Mouse (Mus musculus) hindbrain, embryonic 15.5 days (tissue): ENCODE data around the gene Fam71e2. TPM values are rescaled to one million over a fixed set of nuclear protein-coding genes. Genes with fewer than 3 reads are reported as not detected.

Source experiments
- ATAC-seq: fragments of 200-750 bp; cut with Nextera tagmentation; 2 replicates; pipeline ENCODE4 v1.8.0; 2017; ENCODE audit warnings: low read depth, moderate number of reproducible peaks, moderate TSS enrichment; ENCODE audit not compliant: low FRiP score
- H3K27ac ChIP-seq: fragments of 300-500 bp; sonication (generic); replicated peaks from 2 replicates; pipeline ENCODE4 v1.5.1; 2015; ENCODE audit warnings: mild to moderate bottlenecking, inconsistent platforms
- H3K27me3 ChIP-seq: fragments of 300-500 bp; sonication (generic); 2 replicates; pipeline ENCODE4 v1.6.1; 2015; ENCODE audit warnings: control low read depth, inconsistent platforms
- H3K36me3 ChIP-seq: fragments of 300-500 bp; sonication (generic); 2 replicates; pipeline ENCODE4 v1.6.1; 2015; ENCODE audit warnings: control low read depth, inconsistent platforms
- H3K4me1 ChIP-seq: fragments of 300-500 bp; sonication (generic); replicated peaks from 2 replicates; pipeline ENCODE4 v1.6.1; 2015; ENCODE audit warnings: control low read depth, inconsistent platforms
- H3K4me2 ChIP-seq: fragments of 300-500 bp; sonication (generic); 2 replicates; pipeline ENCODE4 v1.6.1; 2015; ENCODE audit warnings: moderate library complexity, mild to moderate bottlenecking, inconsistent platforms
- H3K4me3 ChIP-seq: fragments of 300-500 bp; sonication (generic); 2 replicates; pipeline ENCODE4 v1.5.1; 2015; ENCODE audit warnings: mild to moderate bottlenecking, inconsistent platforms
- H3K9ac ChIP-seq: fragments of 300-500 bp; sonication (generic); 2 replicates; pipeline ENCODE4 v1.6.1; 2015; ENCODE audit warnings: inconsistent platforms
- H3K9me3 ChIP-seq: fragments of 300-500 bp; sonication (generic); 2 replicates; pipeline ENCODE4 v1.6.1; 2016; ENCODE audit warnings: control low read depth, inconsistent platforms
- WGBS: fragments of 180-500 bp; shearing (Covaris S2); methylation state at CpG from one replicate; pipeline ENCODE4 v1.1.7; 2015; 5-methylcytosine and 5-hydroxymethylcytosine counted together
- polyA plus RNA-seq: library from polyadenylated mRNA; unstranded; fragments of >200 nt; fragmentation: Nextera tagmentation; extraction: Ambion mirVana; gene quantifications from 2 replicates; pipeline ENCODE4 v1.2.1, GENCODE M21; 2015

The Fam71e2 gene
- polyA plus RNA-seq, 1 experiment from 2014 or later, result not detected

DNA sequence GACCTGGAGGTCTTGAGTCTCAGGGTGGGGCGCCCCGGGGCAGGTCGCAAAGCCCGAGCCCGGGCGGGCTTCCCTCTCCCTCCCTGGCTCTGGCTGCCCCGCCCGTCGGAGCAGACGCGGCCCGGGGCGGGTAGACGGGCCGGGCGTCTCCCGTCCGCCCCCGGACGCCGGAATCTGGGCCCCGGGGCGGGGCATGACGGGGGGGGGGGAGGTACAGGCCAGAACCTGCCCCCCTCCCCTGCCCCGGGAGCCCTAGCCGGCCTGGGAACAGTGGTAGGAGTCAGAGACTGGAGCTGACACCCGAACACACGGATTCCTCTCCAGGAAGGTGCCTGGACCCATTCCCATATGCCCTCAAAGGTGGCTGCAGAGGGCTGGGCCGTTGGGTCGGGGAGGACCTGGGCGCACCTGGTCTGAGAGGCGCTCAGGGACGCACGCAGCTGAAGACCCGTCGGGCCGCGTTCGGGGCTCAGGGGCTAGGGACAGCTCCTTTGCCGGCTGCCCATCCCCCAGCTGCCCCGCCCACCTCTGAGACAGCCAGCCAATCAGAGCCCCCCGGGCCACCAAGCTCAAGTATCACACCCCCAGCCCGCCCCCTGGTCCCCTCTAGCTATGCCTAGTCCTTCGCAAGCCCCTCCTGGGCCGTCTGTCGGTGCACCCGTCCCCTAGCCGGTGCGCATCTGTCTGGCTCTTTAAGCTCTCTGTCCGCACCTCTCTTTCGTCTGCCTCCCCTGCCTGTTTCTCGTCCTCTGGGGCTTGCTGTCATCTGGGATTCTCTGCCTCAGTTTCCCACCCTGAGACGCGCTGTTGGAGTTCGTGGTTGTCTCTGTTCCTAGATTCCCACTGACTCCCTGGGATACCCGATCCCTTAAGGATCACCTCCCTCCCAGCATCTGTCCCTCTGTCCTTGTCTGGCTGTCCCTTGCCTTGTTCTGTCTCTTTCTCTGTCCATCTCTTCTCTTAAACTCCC lies 6.0 kb upstream of the Fam71e2 start:
- no peaks in the 10 kb centered on the region for H3K9me3 ChIP-seq
- H3K4me1 ChIP-seq, result peaks cover 10% of the 10 kb centered on the region
- ATAC-seq, result peak; percentile 73
- no peak overlapping the region for H3K27ac ChIP-seq
- no peaks in the 10 kb centered on the region for H3K36me3 ChIP-seq
- H3K27me3 ChIP-seq, result peaks cover 57% of the 10 kb centered on the region
- H3K4me3 ChIP-seq, result peak overlapping the region; percentile 34
- peak overlapping the region; percentile 53 for H3K4me2 ChIP-seq
- H3K9ac ChIP-seq, result peak overlapping the region; percentile 25
- WGBS, result 1% methylated on average over 33 of the region's 56 CpGs

DNA sequence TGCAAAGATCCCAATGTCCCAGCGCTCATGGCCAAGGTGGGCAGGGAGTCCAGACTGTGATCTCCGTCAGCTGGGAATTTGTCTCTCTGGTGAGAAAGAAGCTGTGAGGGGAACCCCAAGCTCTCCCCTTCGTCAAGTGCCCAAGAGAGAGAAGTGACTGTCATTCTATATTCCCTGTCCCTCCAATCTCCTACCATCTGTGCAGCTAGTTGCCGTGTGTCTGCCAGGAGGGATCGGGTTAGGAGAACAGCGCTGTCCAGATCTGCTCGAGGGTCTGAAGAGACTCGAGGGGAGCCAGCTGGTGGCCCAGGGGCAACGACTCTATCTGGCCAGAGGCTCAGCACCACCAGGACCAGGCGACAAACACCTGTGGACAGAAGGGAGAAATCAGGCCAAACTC lies 5.0 kb upstream of the Fam71e2 start:
- Histone ChIP-seq H3K4me3 (no peak overlapping the region), H3K4me1 (peaks cover 10% of the 10 kb centered on the region), H3K9ac (no peak overlapping the region), H3K9me3 (no peaks in the 10 kb centered on the region), H3K4me2 (no peak overlapping the region), H3K36me3 (no peaks in the 10 kb centered on the region), H3K27me3 (peaks cover 57% of the 10 kb centered on the region), H3K27ac (no peak overlapping the region)
- 54% methylated on average over 10 of the region's 10 CpGs for WGBS
- ATAC-seq, result no peak

DNA sequence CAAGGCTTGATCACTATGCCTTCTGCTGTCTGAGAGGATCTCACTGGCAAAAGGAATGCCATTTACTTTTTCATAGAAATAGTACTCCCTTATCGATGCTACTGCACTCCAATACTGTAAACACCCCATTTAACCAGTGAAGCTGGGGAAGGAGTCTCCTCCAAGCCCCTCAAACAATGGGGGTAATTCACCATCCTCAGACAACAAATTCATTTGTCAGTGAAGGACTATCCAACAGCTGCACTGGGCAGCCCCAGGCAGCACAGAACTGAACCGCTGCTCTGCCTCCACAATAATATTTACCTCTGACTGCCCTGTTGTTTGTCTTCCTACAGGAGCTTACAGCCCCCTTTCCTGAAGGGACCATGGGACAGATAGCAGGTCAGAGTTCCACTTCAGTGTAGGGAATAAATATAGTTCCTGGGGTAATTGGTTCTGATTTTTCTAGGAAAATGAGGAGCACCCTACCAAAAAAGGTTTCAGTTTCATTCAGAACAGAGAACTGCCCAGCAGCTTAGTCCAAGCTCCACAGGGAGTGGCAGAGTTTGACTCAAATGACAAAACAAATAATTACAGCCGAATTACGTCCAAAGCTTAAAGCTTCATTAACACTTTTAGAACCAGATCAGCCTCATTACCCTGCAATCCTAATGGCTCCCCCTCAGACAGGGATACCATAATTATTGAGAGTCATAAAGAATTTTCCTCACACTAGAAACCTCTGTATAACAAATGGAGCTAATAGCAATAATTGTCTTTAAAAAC lies 6.0 kb downstream of the Fam71e2 start:
- WGBS, result 18% methylated on average over 4 of the region's 4 CpGs
- no peaks in the 10 kb centered on the region; the same call in 1 of the 2 replicates for H3K4me1 ChIP-seq
- H3K27ac ChIP-seq, result no peak overlapping the region
- no peaks in the 10 kb centered on the region for H3K9me3 ChIP-seq
- H3K27me3 ChIP-seq, result no peaks in the 10 kb centered on the region
- no peaks in the 10 kb centered on the region for H3K36me3 ChIP-seq
- H3K4me3 ChIP-seq, result no peak overlapping the region
- no peak overlapping the region for H3K9ac ChIP-seq
- no peak overlapping the region for H3K4me2 ChIP-seq
- no peak for ATAC-seq

DNA sequence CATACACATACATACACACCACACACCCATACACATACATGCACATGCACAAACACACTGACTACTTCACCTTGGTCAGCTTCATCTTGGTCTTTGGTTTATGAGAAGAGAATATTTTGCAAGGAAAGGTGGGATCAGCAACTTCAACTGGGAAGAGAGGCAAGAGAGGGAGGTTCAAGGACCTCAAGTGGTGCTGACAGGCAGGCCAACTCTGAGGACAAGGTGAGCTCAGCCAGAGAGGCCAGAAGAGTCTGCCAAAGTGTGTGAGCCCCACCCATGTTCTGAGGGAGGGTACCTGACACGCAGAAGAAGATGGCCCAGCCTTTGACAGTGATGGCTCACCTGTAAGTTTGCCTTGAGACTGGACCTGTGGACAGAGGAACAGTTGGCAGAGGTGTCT lies 11.4 kb downstream of the Fam71e2 start:
- H3K27me3 ChIP-seq, result no peaks in the 10 kb centered on the region
- H3K9me3 ChIP-seq, result no peaks in the 10 kb centered on the region
- WGBS, result 44% methylated on average over 1 of the region's 1 CpGs
- ATAC-seq, result no peak
- H3K36me3 ChIP-seq, result no peaks in the 10 kb centered on the region
- no peak overlapping the region for H3K27ac ChIP-seq
- no peaks in the 10 kb centered on the region for H3K4me1 ChIP-seq
- H3K4me2 ChIP-seq, result no peak overlapping the region
- no peak overlapping the region for H3K9ac ChIP-seq
- H3K4me3 ChIP-seq, result no peak overlapping the region

DNA sequence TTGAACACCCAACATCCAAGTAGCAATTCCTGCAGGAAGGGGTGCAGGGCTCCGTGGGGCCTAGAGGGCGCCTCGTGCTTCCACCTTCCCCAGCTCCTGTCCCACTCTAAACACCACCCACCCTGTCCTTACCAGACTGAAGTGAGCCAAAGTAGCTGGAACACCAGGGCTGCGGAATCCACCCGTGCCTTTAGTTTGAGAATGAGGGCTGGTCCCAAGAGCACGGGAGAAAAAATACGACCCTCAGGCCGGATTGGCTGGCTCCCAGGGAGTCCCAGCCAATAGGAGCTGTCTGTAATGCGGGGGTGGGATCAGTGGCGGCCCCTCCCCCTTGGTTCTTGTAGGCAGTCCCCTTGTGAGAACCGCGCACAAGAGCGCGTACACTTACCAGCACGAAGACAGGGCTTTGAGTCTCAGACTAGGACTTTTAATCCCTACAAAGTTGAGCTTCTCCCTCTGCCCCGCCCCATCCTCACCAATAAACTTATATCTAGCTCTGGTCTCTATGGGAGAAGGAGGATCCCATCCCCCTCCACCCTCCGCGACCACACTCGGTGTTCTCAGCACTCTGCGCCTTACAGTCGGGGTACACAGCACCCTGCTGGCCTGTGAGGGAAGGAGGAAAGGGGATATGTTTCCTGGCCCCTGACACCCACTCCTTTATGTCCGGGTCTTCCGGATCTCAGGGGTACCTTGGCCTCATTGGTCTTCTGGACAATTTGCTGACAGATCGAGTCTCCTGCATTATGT lies 18.1 kb downstream of the Fam71e2 start, which contains the start of gene Cox6b2:
Cox6b2 (minus strand) TSS at position 274 of the 750 bp plus-strand sequence.
- no peaks in the 10 kb centered on the region for H3K27me3 ChIP-seq
- peak within 1 kb of the TSS; percentile 64 for H3K4me2 ChIP-seq
- H3K4me3 ChIP-seq, result peak within 1 kb of the TSS; percentile 39
- peaks cover 18% of the 10 kb centered on the region for H3K4me1 ChIP-seq
- 5% methylated on average over 24 of the region's 24 CpGs for WGBS
- no peaks in the 10 kb centered on the region for H3K9me3 ChIP-seq
- no peaks in the 10 kb centered on the region for H3K36me3 ChIP-seq
- peak within 1 kb of the TSS; percentile 30; the same call in 1 of the 2 replicates for H3K27ac ChIP-seq
- ATAC-seq, result peak; percentile 95
- H3K9ac ChIP-seq, result peak within 1 kb of the TSS; percentile 27; the same call in 1 of the 2 replicates

DNA sequence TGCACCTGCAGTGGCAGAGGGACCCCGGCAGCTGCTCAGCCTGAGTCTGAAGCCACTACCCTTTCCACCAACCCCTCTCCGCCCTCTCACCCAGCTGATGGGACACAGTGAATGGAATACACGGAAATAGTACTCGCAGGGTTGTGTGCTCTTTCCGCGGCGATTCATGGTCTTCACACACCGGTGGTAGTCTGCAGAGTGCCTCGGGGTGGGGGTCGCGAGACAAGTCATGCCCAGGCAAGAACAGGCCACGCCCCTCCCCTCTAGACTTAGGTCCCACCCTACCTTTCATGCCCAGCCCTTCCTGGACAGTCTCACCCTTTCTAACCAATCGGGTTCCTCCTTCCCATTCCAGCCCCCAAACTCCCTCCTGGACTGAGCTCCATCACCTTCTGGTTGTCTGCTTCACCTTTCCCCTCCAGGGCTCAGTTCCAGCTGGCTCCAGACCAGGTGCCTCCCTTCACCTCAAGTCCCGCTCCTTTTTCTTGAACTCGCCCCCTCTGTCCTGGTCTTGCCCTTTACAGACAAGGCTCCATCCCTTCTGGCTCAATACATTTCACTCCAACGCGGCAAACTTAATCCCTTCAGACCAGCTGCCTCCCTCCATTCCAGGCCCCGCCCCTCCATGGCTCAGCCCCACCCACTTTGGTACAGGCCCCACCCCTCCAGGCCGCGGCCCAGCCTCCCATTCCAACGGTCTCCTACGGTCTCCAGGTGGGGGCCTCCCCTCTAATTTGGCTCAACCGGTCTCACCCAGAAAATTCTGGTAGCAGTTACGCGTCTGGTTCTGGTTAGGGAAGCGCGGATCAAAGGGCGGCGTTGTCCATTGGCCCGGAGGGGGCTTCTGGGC lies 18.9 kb downstream of the Fam71e2 start:
- H3K27me3 ChIP-seq, result no peaks in the 10 kb centered on the region
- ATAC-seq, result peak; percentile 69
- WGBS, result 2% methylated on average over 30 of the region's 30 CpGs
- H3K4me2 ChIP-seq, result peak overlapping the region; percentile 64
- no peaks in the 10 kb centered on the region for H3K9me3 ChIP-seq
- peak overlapping the region; percentile 30; the same call in 1 of the 2 replicates for H3K27ac ChIP-seq
- H3K4me3 ChIP-seq, result peak overlapping the region; percentile 39
- H3K4me1 ChIP-seq, result peaks cover 18% of the 10 kb centered on the region
- no peaks in the 10 kb centered on the region for H3K36me3 ChIP-seq
- peak overlapping the region; percentile 20; the same call in 1 of the 2 replicates for H3K9ac ChIP-seq

DNA sequence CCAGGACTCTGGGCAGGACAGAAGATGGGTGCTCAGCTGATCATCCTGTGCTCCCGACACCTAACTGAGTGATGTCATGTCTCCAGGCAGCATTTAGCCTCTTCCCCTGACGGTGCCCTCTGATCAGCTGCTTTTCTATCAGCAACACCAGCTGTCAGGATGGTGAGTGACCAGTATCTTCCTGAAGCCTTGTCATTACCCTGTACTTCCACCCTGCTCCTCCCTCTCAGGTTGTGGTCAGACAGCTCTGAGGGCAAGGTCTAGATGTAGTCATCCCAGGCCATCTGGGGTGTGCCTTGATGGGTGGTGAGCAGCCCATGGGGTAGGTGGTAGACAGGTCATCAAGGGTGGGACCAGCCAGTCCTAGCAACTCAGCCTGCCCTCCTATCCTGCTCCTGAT lies 21.9 kb downstream of the Fam71e2 start:
- Histone ChIP-seq H3K27ac (no peak overlapping the region), H3K9me3 (no peaks in the 10 kb centered on the region), H3K27me3 (no peaks in the 10 kb centered on the region), H3K9ac (no peak overlapping the region), H3K36me3 (peaks cover 8% of the 10 kb centered on the region; the same call in 1 of the 2 replicates), H3K4me3 (no peak overlapping the region), H3K4me1 (peaks cover 18% of the 10 kb centered on the region), H3K4me2 (no peak overlapping the region)
- WGBS, result 90% methylated on average over 2 of the region's 2 CpGs
- no peak for ATAC-seq

DNA sequence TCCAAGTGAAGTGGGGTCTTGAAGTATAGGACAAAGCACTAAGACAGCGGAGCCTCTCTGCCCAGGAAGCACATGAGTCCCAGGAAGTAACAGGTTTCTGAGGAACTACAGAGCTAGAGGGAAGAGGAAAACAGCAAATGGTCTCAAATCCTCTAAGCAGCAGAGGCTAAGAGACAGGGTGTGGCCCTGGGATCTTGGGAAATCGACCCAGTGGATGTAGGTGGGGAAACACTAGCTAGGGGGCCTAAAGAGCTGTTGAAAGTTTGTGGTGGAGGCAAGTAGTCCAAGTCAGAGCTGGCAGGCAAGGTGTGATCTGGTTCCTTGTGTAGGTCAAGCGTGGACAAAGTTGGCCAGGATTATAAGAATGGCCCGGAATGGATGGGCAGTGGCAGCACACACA lies 22.8 kb downstream of the Fam71e2 start:
- no peak overlapping the region for H3K4me3 ChIP-seq
- no peak overlapping the region for H3K27ac ChIP-seq
- H3K36me3 ChIP-seq, result peaks cover 8% of the 10 kb centered on the region; the same call in 1 of the 2 replicates
- peaks cover 17% of the 10 kb centered on the region for H3K4me1 ChIP-seq
- WGBS, result 80% methylated on average over 4 of the region's 4 CpGs
- H3K9me3 ChIP-seq, result no peaks in the 10 kb centered on the region
- H3K27me3 ChIP-seq, result no peaks in the 10 kb centered on the region
- H3K9ac ChIP-seq, result no peak overlapping the region
- no peak overlapping the region for H3K4me2 ChIP-seq
- ATAC-seq, result no peak

DNA sequence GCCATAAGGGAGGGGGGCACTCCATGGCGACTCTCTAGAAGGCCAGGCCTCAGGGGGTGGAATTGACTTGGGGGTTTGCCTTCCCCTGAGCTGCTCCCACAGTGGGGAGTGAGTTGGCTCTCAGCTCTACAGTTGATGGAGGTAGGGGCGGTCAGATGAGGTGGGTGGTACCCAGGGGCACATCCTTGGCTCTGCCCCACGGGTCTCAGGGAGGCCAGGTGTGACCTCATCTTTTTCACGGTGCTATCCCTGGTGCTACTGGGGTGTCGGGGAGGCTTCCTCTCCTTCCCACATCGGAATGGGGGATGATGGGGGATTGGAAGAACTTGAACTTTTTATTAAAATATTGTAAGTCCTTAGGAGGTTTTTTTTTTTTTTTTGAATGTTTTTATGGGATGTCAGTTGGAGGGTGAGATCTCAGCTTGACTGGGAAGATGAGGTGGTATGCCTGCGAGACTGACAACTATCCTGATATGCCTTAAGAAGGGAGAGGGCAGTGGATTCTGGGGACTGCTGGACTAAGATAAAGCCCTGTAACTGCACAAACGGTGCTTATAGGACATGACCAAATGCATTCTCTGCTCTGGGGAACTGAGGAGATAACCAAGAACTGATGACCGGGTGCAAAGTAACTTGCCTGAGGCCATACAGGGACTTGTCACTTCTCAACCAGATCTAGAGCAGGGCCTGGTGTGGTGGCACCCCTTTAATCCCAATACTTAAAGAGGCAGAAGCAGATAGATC lies 23.8 kb downstream of the Fam71e2 start:
- no peaks in the 10 kb centered on the region for H3K27me3 ChIP-seq
- WGBS, result 76% methylated on average over 9 of the region's 9 CpGs
- H3K4me2 ChIP-seq, result no peak overlapping the region
- H3K27ac ChIP-seq, result no peak overlapping the region
- ATAC-seq, result no peak
- peaks cover 13% of the 10 kb centered on the region for H3K4me1 ChIP-seq
- no peak overlapping the region for H3K4me3 ChIP-seq
- H3K9ac ChIP-seq, result no peak overlapping the region
- no peaks in the 10 kb centered on the region for H3K9me3 ChIP-seq
- peaks cover 8% of the 10 kb centered on the region; the same call in 1 of the 2 replicates for H3K36me3 ChIP-seq

DNA sequence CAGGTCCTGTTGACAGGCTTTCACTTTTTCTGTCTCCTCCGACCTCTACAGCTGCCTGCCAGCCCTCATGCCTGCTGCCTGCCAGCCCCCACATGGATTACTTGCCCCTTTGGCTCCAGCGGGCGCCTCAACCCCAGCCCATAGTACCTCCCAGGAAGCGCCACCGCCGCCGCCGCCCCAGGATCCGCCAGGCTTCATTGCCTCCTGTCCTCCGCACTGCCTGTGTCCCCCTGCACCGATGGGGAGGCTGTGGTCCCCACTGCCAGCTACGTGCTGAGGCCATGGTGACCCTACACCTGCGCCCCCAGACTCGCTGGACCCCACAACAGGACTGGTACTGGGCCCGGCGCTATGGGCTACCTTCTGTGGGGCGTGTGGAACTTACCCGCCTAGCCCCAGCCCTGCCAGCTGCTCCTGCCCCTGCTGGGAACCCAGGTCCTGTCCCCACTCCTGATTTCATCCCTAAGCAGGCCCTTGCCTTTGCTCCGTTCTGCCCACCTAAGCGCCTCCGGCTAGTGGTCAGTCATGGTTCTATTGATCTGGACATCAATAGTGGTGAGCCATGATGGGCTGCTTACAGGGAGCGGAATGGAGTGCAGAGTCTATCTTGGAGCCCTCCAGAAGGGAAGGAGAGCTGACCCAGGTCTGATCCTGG lies 24.6 kb downstream of the Fam71e2 start:
- H3K27ac ChIP-seq, result no peak overlapping the region
- no peak overlapping the region for H3K4me2 ChIP-seq
- H3K4me1 ChIP-seq, result peaks cover 15% of the 10 kb centered on the region
- no peaks in the 10 kb centered on the region for H3K27me3 ChIP-seq
- 87% methylated on average over 22 of the region's 22 CpGs for WGBS
- H3K9ac ChIP-seq, result no peak overlapping the region
- H3K9me3 ChIP-seq, result no peaks in the 10 kb centered on the region
- H3K36me3 ChIP-seq, result peaks cover 8% of the 10 kb centered on the region; the same call in 1 of the 2 replicates
- ATAC-seq, result no peak
- no peak overlapping the region for H3K4me3 ChIP-seq
